Mouse (Mus musculus): ENCODE data around the gene Pigv. TPM values are rescaled to one million over a fixed set of nuclear protein-coding genes. Genes with fewer than 3 reads are reported as not detected.
"Not testable (repeated sequence)": the region's sequence is repeated elsewhere in the genome, so short reads cannot be mapped to it uniquely, and the experiment has no call there.

The Pigv gene
- total RNA-seq, 2 experiments from 2014 or later, result 10.8 to 11.3 TPM

- intact Hi-C loops (cut with DNase I), result loop anchor here (5.0 kb wide), 1 partner anchor 39 kb away; no protein-coding TSS in a partner anchor
- no peak for DNase-seq
These were observed 21.0 kb downstream of the Pigv start for GRCm38 (mm10) chr4:133651445-133651844.

GRCm38 (mm10) chr4:133649989-133650699, 22.3 kb downstream of the Pigv start, which contains the start of gene Zdhhc18:
TSS of gene Zdhhc18 (minus strand) at chr4:133650154.
- DNase-seq, result peak; percentile 86 to 90
- intact Hi-C loops (cut with DNase I), result loop anchor here (1.0 to 5.0 kb wide), 3 partner anchors 19 to 58 kb away; no protein-coding TSS in a partner anchor

GRCm38 (mm10) chr4:133649464-133649863, 23.0 kb downstream of the Pigv start:
- DNase-seq, result not testable (repeated sequence)
- intact Hi-C loops (cut with DNase I), result loop anchor here (2.0 kb wide), 1 partner anchor 19 kb away; no protein-coding TSS in a partner anchor

- DNase-seq, result no peak
- intact Hi-C loops (cut with DNase I), result no loop called here
These were observed 26.8 kb downstream of the Pigv start for GRCm38 (mm10) chr4:133645680-133646079.

GRCm38 (mm10) chr4:133645195-133645594, 27.3 kb downstream of the Pigv start:
- no peak for DNase-seq
- intact Hi-C loops (cut with DNase I), result no loop called here

- intact Hi-C loops (cut with DNase I), result loop anchor here (2.0 kb wide), 1 partner anchor 25 kb away; no protein-coding TSS in a partner anchor
These were observed 38.4 kb downstream of the Pigv start for GRCm38 (mm10) chr4:133634043-133634410.

GRCm38 (mm10) chr4:133633332-133634042, 39.0 kb downstream of the Pigv start:
- peak; percentile 94 to 95 for DNase-seq
- intact Hi-C loops (cut with DNase I), result loop anchor here (2.0 kb wide), 1 partner anchor 25 kb away; no protein-coding TSS in a partner anchor

More at GRCm38 (mm10) chr4:133634043-133634410, 38.4 kb downstream of the Pigv start:
- DNase-seq, result no peak

- peak in 1 of 2 experiments; percentile 47 for DNase-seq
- intact Hi-C loops (cut with DNase I), result no loop called here
These were observed 39.7 kb downstream of the Pigv start for GRCm38 (mm10) chr4:133632483-133633327.

GRCm38 (mm10) chr4:133631769-133632411, 40.6 kb downstream of the Pigv start:
- intact Hi-C loops (cut with DNase I), result loop anchor here (2.0 kb wide), 2 partner anchors 17 kb away; no protein-coding TSS in a partner anchor
- DNase-seq, result peak in 1 of 2 experiments; percentile 43

- intact Hi-C loops (cut with DNase I), result loop anchor here (2.0 kb wide), 2 partner anchors 16 to 18 kb away; no protein-coding TSS in a partner anchor
- DNase-seq, result peak; percentile 39 to 44
These were observed 41.2 kb downstream of the Pigv start for GRCm38 (mm10) chr4:133631071-133631768.

- DNase-seq, result no peak
- intact Hi-C loops (cut with DNase I), result loop anchor here (2.0 kb wide), 2 partner anchors 16 to 18 kb away; no protein-coding TSS in a partner anchor
These were observed 42.0 kb downstream of the Pigv start for GRCm38 (mm10) chr4:133630326-133630920.

GRCm38 (mm10) chr4:133629191-133629590, 43.3 kb downstream of the Pigv start:
- intact Hi-C loops (cut with DNase I), result no loop called here
- DNase-seq, result no peak

- intact Hi-C loops (cut with DNase I), result no loop called here
- DNase-seq, result no peak
These were observed 43.9 kb downstream of the Pigv start for GRCm38 (mm10) chr4:133628517-133628916.

- intact Hi-C loops (cut with DNase I), result no loop called here
- no peak for DNase-seq
These were observed 45.4 kb downstream of the Pigv start for GRCm38 (mm10) chr4:133627039-133627438.

GRCm38 (mm10) chr4:133626621-133627020, 45.8 kb downstream of the Pigv start:
- no peak for DNase-seq
- intact Hi-C loops (cut with DNase I), result no loop called here

GRCm38 (mm10) chr4:133626221-133626620, 46.2 kb downstream of the Pigv start:
- DNase-seq, result no peak
- intact Hi-C loops (cut with DNase I), result no loop called here

GRCm38 (mm10) chr4:133625621-133626071, 46.8 kb downstream of the Pigv start:
- DNase-seq, result peak; percentile 68 to 75
- intact Hi-C loops (cut with DNase I), result no loop called here

GRCm38 (mm10) chr4:133624830-133625229, 47.6 kb downstream of the Pigv start:
- intact Hi-C loops (cut with DNase I), result no loop called here
- no peak for DNase-seq
